Mouse (Mus musculus) CD4-positive, CD25-positive, alpha-beta regulatory T cell (primary cell): ENCODE results near the gene Olfr1086. TPM values are rescaled to one million over a fixed set of nuclear protein-coding genes. Genes with fewer than 3 reads are reported as not detected.

ENCODE experiments used
- polyA plus RNA-seq: library from polyadenylated mRNA; unstranded; fragments of 100-300 nt; shearing (Covaris generic); gene quantifications from one replicate; pipeline ENCODE4 v1.2.1, GENCODE M21; 2017

Gene Olfr1086
- polyA plus RNA-seq: 0.19 TPM

DNA sequence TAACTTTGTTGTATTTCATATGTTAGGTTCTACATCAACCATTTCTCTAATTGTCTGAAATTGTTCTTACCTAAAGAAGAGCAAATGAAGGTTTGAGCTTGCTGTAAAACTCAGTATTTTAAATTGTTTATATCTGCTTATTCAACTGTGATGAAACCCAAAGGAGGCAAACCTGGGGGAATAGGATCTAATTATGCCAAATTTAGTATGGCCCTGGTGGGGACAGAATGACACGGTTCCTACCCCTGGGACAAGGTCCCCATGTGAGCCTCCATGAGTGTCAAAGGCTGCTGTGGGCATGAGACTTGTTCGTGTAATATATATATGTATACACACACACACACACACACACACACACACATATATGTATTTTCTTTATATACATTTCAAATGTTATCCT, at the start of gene Olfr1086:
TSS of gene Olfr1086 (minus strand) at position 101 of the 400 bp plus-strand sequence.

GRCm38 (mm10) chr2:86698295-86698694, 18.4 kb upstream of the Olfr1086 start, which contains the start of gene Olfr1087:
TSS of gene Olfr1087 (minus strand) at chr2:86698395.

DNA sequence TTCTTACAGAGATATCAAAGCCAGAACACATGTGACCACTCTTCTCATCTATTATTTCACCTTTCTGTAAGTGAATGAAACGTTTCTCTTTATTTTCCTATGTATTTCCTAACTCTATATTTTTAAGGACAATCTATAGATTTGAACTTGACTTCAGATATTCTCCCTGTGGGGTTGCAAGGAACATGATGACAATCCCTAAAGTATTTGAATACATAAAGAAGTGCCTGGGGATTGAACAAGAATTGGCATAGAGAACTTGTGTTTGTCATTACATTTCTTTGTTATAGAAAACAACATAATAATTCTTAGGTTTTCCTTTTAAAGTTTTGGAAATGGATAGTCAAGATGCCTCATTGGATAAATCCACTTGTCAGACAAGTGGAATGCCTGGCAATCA, 18.0 kb downstream of the Olfr1086 start, which contains the start of gene Olfr1085:
TSS of gene Olfr1085 (minus strand) at position 101 of the 400 bp plus-strand sequence.

DNA sequence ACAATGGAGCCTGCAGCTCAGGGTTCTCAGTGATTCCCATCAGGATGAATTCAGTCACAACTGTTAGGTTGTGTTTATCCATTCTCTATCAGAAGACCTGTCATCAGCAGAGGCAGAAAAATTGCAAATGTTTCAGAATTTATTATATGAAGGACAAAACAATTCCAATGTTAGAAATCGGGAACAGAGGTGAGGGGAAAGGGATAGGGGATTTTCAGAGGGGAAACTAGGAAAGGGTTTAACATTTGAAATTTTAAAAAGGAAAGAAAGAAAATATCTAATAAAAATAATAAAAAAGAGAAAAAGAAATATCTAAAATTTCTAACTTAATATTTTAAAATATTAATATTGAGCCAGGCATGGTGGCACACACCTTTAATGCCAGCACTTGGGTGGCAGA, 40.3 kb downstream of the Olfr1086 start, which contains the start of gene Olfr1084:
TSS of gene Olfr1084 (minus strand) at position 101 of the 400 bp plus-strand sequence.

Other genes with a start within 250 kb of the Olfr1086 start
- not detected for gene Olfr1065, start 229.5 kb downstream of the Olfr1086 start, polyA plus RNA-seq
- not detected for gene Olfr1066, start 223.8 kb downstream of the Olfr1086 start, polyA plus RNA-seq
- gene Olfr228, start 192.7 kb downstream of the Olfr1086 start, polyA plus RNA-seq: 0.10 TPM
- not detected for gene Olfr1076, start 171.6 kb downstream of the Olfr1086 start, polyA plus RNA-seq
- not detected for gene Olfr1079, start 137.6 kb downstream of the Olfr1086 start, polyA plus RNA-seq
- gene Olfr1080, start 121.9 kb downstream of the Olfr1086 start, polyA plus RNA-seq: not detected
- gene Olfr1082, start 81.1 kb downstream of the Olfr1086 start, polyA plus RNA-seq: not detected
- gene Olfr1084, start 40.4 kb downstream of the Olfr1086 start, polyA plus RNA-seq: not detected
- not detected for gene Olfr1085, start 18.1 kb downstream of the Olfr1086 start, polyA plus RNA-seq
- gene Olfr1087, start 18.3 kb upstream of the Olfr1086 start, polyA plus RNA-seq: not detected
- gene Olfr1089, start 53.6 kb upstream of the Olfr1086 start, polyA plus RNA-seq: not detected
- not detected for gene Olfr1090, start 78.9 kb upstream of the Olfr1086 start, polyA plus RNA-seq
- gene Olfr1093, start 102.4 kb upstream of the Olfr1086 start, polyA plus RNA-seq: not detected
- gene Olfr141, start 129.9 kb upstream of the Olfr1086 start, polyA plus RNA-seq: not detected
- gene Olfr1094, start 144.6 kb upstream of the Olfr1086 start, polyA plus RNA-seq: not detected
- gene Olfr1095, start 171.6 kb upstream of the Olfr1086 start, polyA plus RNA-seq: not detected
- gene Gm13723, start 194.7 kb upstream of the Olfr1086 start, polyA plus RNA-seq: not detected
- not detected for gene Olfr1097, start 212.1 kb upstream of the Olfr1086 start, polyA plus RNA-seq
- not detected for gene Olfr1098, start 244.5 kb upstream of the Olfr1086 start, polyA plus RNA-seq